Mouse (Mus musculus): Measurements from ENCODE around the gene Nudt10. TPM values are rescaled to one million over a fixed set of nuclear protein-coding genes. Genes with fewer than 3 reads are reported as not detected.

Nudt10 gene
- polyA plus RNA-seq (2012; rRNA removed): 2.7 and 4.0 TPM in 2 replicates

DNA sequence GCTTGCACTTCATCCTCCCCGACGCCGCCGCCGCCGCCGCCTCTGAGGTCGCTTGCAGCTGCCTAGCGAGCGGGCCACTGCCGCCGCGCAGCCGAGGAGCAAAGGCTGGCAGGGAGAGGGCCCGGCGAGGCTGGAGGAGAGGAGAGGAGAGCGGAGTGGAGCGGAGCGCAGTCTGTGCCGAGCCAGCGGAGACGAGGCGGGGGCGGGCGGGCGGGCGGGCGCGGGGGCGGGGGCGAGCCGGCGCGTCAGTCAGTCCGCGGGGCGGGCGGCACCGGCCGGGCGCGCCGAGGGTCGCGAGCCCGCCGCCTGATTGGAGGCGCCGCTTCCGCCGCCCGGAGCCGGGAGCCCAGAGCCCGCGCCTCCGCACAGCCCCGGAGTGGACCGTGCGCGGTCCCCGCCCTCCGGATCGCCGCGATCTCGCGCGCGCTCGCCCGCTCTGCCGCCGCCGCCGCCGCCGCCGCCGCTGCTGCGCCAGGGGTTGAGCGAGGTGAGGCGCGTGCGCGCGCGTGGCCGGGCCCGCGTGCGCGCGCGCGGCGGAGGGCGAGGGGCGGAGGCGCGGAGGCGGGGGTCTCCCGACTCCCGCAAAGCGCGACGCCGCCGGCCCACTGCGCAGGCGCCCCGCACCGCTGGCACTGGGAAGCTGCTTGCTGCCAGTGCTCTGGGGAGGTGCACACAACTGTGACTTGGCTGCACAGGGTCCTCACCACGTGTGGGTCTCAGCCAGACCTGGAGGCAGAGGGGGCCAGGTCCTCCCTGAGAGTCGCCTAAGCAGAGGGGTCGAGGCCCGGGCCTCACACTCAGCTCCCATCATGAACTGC lies at the start of gene Nudt10:
Gene Nudt10 (minus strand): TSS at position 193 of the 818 bp plus-strand sequence.

Other genes starting within 250 kb of the Nudt10 start
- 2.6 and 3.9 TPM in 2 replicates for gene Nudt11, start 125.6 kb downstream of the Nudt10 start, polyA plus RNA-seq (2012; rRNA removed)
- 24.1 and 25.8 TPM in 2 replicates for gene AU022751, start 89.6 kb downstream of the Nudt10 start, polyA plus RNA-seq (2012; rRNA removed)
- gene Bmp15, start 147.7 kb upstream of the Nudt10 start, polyA plus RNA-seq (2012; rRNA removed): 5.8 and 7.1 TPM in 2 replicates
- 2.0 and 2.9 TPM in 2 replicates for gene Shroom4, start 226.8 kb upstream of the Nudt10 start, polyA plus RNA-seq (2012; rRNA removed)